Mouse (Mus musculus) layer of hippocampus, adult 2 months (tissue): ENCODE results near the gene Gm49388. TPM values are rescaled to one million over a fixed set of nuclear protein-coding genes. Genes with fewer than 3 reads are reported as not detected.
A peak's percentile ranks its signal among the peaks of the same experiment; 100 is the strongest.
"Not testable (repeated sequence)": the region's sequence is repeated elsewhere in the genome, so short reads cannot be mapped to it uniquely, and the experiment has no call there.

ENCODE experiments used
- DNase-seq, 2 experiments: peaks; one replicate each; pipeline ENCODE4 v3.0.0; 2022; ENCODE audit warnings: low spot score in 2 of 2
- H3K27ac ChIP-seq: fragments of 200-600 bp; 2 replicates; pipeline ENCODE4 v1.8.1; 2022
- H3K4me3 ChIP-seq: fragments of 200-600 bp; 2 replicates; pipeline ENCODE4 v1.8.1; 2022; ENCODE audit warnings: mild to moderate bottlenecking
- CTCF ChIP-seq: fragments of 200-600 bp; conservative IDR thresholded peaks from 2 replicates; pipeline ENCODE4 v1.8.1; 2022; ENCODE audit warnings: antibody characterized with exemption, mild to moderate bottlenecking, moderate library complexity
- total RNA-seq, 2 experiments: library from RNA; stranded (reverse); gene quantifications; 2 replicates each; pipeline ENCODE4 v1.2.3; 2021

The Gm49388 gene
- total RNA-seq, 2 experiments from 2014 or later = 1.4 to 3.3 TPM

DNA sequence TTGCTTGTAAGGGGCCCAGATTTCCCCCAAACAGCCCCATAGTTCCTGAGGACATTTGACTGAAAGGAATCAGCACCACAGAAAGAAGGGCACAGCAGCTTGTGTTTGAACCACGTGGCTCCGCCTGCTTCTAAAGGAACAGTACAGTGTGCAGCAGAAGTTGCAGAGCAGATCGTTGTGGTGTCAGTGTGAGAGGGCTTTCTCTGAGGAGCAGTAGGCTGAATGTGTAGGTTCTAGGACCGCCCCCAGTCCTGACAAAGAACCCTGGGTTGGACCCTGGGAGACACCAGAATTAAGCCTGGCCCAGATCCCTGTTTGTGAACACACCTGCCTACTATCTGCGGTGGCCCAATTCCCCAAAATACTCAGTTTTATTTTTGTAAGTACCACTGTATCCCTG is 14.1 kb upstream of the Gm49388 start:
- Histone ChIP-seq H3K27ac (peak overlapping the region; percentile 93), H3K4me3 (peak overlapping the region; percentile 92)
- no peak for TF ChIP-seq CTCF
- DNase-seq = peak; percentile 61 to 64

DNA sequence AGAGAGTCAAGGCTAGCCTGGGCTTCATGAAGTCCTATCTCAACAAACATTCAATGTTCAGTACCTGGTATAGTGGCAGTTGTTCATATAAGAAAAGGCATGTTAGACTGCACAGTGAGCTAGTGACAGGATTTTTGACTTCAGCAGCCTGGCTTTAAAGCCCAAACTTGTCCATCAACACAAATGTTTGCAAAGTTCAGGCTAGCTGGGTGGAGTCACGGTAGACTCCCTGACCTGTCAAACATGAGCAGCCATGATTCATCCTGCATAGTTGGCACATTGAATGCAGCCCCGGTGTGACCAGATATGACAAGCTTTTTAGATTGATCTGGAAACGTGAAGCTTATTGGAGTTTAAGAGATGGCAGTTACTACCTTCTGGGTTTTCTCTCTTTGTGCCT is 13.3 kb upstream of the Gm49388 start:
- DNase-seq = no peak
- TF ChIP-seq CTCF = no peak
- Histone ChIP-seq H3K4me3 (no peak overlapping the region), H3K27ac (peak overlapping the region; percentile 93; the same call in 1 of the 2 replicates)

DNA sequence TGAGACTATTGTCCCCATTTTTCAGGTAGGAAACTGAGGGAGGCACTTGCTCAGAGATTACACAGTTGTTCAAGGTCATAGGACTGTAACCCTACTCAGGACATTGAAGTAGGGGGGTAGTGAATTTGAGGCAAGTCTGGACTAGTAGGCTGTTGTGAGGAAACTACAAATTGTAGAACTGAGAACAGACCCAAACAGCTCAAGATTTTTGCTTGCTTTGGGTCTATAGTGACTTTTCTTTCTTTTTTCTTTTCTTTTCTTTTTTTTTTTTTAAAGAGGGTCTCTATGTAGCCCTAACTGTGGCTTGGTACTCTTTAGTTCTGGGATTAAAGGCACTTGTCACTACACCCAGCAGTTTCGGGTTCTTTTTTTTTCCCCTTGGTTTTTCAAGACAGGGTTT is 12.9 kb upstream of the Gm49388 start:
- H3K4me3 ChIP-seq = no peak overlapping the region
- no peak for TF ChIP-seq CTCF

DNA sequence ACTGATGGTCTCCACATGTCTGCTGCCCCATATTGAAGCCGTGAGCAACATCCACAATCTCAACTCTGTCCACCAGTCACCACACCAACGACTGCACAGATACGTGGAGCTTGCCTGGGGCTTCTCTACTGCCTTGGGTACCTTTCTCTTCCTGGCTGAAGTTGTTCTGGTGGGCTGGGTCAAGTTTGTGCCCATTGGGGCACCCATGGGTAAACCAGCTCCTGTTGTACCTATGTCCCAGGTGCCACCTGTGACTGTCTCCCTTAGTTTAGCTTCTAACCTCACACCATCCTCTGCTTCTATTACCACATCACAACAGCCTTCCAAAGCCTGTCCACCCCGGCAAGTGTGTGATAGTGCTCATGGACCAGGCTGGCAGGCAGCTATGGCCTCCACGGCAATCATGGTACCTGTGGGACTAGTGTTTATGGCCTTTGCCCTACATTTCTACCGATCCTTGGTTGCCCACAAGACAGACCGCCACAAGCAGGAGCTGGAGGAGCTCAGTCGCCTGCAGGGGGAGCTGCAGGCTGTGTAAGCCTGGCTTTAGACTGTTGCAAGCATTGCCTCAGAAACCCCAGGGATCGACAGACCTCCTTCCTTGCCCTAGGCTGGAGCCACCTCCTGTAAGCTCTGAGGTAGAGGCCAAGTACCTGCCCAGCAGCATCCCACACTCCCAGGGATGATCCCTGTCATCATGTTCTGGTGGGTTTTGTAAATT is 11.6 kb upstream of the Gm49388 start:
- peak overlapping the region; percentile 20; the same call in 1 of the 2 replicates for H3K27ac ChIP-seq
- peak in 1 of 2 experiments; percentile 71 for DNase-seq

More for the DNA sequence above, 12.9 kb upstream of the Gm49388 start:
- H3K27ac ChIP-seq = no peak overlapping the region
- no peak for DNase-seq

DNA sequence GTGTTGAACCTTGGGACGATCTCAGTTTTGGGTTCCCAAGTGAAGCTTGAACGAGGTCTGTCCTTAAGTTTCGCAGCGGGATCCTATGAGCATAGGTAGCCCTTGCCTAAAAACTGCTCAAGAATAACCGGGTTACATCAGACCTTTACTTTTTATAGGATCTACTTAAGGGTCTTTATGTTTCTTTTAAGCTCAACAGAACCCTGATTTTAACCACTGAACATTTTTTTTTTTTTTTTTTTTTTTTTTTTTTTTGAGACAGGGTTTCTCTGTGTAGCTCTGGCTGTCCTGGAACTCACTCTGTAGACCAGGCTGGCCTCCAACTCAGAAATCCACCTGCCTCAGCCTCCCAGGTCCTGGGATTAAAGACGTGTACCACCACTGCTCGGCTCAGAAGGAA is 9.6 kb upstream of the Gm49388 start:
- H3K4me3 ChIP-seq = peak overlapping the region; percentile 95
- H3K27ac ChIP-seq = peak overlapping the region; percentile 100
- not testable (repeated sequence) for DNase-seq

More for the DNA sequence above, 11.6 kb upstream of the Gm49388 start:
- no peak overlapping the region for H3K4me3 ChIP-seq
- peak; percentile 89 for TF ChIP-seq CTCF

DNA sequence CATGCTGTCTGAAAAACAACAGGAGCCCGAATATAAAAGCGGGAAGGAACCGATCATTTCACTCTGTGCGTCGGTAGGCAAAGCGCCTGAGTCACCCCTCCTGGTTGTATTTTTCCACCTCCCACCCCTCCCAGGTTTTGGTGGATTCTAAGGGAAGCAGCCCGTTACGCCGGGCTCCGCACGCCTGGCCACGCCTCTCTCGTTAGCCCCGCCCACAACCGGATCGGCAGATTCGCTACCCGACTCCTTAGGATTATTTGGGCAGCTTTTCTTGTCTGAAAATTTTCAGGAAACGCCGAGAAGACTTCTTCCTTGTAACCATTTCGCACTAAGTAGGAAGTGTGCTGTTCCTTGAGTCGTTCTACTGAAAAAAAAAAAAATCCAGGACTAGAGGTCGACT is 9.0 kb upstream of the Gm49388 start, which contains the start of gene Setd1a:
Gene Setd1a, plus strand, starts transcription at position 245 of the 400 bp plus-strand sequence.
- TF ChIP-seq CTCF = no peak
- DNase-seq = peak; percentile 89 to 91
- Histone ChIP-seq H3K4me3 (peak within 1 kb of the TSS; percentile 95), H3K27ac (peak within 1 kb of the TSS; percentile 100)

DNA sequence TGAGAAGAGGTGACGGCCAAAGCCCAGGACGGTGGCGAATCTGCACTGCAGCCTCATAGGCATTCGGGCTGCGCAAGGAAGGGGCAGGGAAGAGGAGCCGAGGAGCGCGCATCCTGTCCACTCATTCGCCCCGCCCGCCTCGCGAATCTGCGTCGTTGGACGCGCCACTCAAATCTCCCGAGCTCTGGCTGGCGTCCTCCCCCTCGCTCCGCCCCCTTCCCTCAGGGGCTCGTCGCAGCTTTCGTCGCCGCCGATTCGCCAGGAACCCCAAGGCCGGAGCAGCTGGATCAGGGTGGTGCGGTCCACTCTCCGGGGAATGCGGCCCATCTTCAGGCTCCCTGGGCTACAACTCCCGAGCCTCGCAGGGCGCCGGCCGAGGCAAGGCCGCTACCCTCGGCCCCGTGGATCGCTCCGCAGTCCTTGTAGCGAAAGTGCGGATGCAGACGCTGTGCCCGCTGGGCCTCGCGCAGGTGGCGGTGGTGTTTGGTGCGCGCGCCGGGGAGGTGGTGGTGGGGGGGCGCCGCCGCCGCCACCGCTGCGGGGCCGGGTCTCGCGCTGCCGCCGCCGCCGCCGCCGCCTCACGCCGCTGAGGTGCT is 8.4 kb upstream of the Gm49388 start:
- peak overlapping the region; percentile 100 for H3K27ac ChIP-seq
- peak; percentile 95 to 96 for DNase-seq
- peak overlapping the region; percentile 95 for H3K4me3 ChIP-seq
- TF ChIP-seq CTCF = no peak

DNA sequence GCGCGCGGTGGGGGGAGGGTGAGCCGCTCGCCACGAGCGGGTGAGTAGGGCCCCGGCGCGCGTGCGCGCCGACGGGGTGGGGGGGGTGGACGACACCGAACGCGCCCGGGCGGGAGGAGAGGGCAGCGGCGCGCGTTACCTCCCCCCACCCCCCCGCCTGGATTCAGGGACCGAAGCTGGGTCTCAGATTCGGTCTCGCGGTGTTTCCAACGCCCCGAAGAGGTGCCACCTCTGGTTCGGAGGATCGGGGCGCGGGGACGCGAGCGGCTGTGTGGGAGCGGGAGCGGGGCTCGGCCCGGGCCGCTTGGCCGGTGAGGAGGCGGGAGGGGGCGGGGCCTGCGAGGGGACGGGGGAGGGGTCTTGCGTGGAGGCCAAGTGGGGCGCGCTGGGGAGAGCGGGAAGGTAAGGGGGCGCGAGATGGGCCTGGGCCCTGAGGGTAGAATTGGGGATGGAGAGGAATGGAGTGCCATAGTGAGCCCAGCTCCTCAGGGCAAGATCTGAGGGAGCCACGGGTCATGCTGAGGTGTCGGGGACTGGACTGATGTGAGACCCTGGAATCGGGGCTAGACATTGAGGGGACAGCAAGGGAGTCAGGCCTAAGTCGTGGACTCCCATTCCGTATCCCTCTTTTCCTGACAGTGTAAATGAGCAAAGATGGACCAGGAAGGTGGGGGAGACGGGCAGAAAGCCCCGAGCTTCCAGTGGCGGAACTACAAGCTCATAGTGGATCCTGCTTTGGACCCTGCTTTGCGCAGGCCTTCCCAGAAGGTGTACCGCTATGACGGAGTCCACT is 7.7 kb upstream of the Gm49388 start:
- peak overlapping the region; percentile 95 for H3K4me3 ChIP-seq
- no peak for DNase-seq
- peak overlapping the region; percentile 100 for H3K27ac ChIP-seq
- TF ChIP-seq CTCF = no peak

DNA sequence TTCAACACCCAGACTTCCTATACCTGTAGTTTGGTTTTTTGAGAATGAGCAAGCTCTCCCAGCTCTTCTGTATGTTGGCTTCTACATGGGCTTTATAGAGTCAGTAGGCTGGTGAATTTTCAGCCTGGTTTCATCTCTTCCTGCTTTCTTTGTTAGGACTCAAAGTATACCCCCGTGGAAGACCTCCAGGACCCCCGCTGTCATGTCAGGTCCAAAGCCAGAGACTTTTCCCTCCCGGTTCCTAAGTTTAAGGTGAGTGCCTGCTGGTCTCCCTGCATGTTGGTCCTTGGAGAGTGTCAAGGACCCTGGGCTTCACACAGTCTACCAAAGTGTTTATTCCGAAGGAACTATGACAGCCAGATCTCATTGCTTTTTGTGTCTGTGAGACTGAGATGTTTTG is 7.1 kb upstream of the Gm49388 start:
- H3K4me3 ChIP-seq = peak overlapping the region; percentile 95
- TF ChIP-seq CTCF = no peak
- peak overlapping the region; percentile 100; the same call in 1 of the 2 replicates for H3K27ac ChIP-seq
- no peak for DNase-seq

DNA sequence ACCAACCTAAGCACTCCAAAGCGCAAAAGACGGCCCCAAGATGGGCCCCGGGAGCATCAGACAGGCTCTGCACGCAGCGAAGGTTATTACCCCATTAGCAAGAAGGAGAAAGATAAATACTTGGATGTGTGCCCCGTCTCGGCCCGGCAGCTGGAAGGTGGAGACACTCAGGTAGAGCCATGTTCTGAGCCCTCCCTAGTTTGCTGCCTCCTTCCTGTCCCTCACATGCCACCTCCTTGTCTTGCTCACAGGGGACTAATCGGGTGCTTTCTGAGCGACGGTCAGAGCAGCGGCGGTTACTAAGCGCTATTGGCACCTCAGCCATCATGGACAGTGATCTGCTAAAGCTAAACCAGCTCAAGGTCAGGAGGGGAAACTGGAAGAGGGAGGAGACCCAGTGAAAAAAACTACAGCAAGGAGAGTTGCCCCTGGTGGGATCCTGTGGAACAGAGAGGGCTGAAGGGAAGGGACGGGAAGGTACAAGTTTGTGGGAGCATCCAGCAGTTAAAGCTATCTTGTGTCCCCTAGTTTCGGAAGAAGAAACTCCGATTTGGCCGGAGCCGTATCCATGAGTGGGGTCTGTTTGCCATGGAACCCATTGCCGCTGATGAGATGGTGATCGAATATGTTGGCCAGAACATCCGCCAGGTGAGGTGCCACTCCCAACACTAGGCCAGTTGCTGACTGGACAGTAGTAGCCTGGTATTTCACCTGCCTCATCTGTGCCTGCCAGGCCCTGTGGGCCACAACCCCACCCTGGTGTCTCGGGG is 11.9 kb downstream of the Gm49388 start:
- DNase-seq = no peak
- no peak for TF ChIP-seq CTCF
- Histone ChIP-seq H3K4me3 (no peak overlapping the region), H3K27ac (no peak overlapping the region)

DNA sequence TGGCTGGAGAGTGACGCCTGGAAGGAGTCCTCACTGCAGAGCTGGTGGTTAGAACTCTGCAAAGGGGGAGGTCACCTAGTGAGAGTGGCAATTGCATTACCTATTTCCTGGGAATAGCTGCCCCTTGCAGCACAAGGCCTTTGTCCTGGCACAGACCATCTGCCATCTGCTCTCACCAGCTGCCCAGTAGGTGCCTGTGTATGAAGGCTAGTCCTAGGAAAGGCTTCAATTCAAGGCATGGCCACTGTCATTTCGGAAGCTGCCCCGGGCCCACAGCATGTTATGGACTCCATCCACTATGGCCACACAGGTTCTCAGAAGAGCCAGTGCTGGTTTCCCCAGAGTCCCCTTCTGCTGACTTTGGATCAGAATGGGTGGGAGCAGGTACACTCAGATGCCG is 13.2 kb downstream of the Gm49388 start:
- no peak for TF ChIP-seq CTCF
- Histone ChIP-seq H3K27ac (no peak overlapping the region), H3K4me3 (no peak overlapping the region)
- no peak for DNase-seq

DNA sequence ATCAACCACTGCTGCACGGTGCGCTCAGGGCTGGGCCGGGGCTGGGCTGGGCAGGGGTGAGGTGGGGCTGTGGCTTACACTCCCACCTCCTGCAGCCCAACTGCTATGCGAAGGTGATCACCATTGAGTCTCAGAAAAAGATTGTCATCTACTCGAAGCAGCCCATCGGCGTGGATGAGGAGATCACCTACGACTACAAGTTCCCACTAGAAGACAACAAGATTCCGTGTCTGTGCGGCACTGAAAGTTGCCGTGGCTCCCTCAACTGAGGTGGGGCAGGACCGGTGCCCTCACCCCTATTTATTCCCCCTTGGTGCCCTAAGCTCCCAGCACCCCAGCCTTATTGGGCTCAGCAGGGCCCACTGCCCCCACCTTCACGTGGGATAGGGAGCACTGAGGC is 13.8 kb downstream of the Gm49388 start:
- Histone ChIP-seq H3K27ac (no peak overlapping the region; the same call in 1 of the 2 replicates), H3K4me3 (no peak overlapping the region)
- no peak for DNase-seq
- no peak for TF ChIP-seq CTCF
